Mouse (Mus musculus) limb, embryonic 14.5 days (tissue): ENCODE measurements around the gene Utp15. TPM values are rescaled to one million over a fixed set of nuclear protein-coding genes. Genes with fewer than 3 reads are reported as not detected.

ENCODE experiments used
- ATAC-seq: fragments of 200-750 bp; cut with Nextera tagmentation; 2 replicates; pipeline ENCODE4 v1.8.0; 2017; ENCODE audit warnings: low read depth, moderate number of reproducible peaks, moderate TSS enrichment; ENCODE audit not compliant: low FRiP score
- DNase-seq: peaks from one replicate; pipeline ENCODE4 v3.0.0-alpha.2; 2015; ENCODE audit warnings: low spot score
- H3K27ac ChIP-seq: fragments of 300-500 bp; sonication (generic); replicated peaks from 2 replicates; pipeline ENCODE4 v1.5.1; 2014; ENCODE audit warnings: low read depth, mild to moderate bottlenecking, low read length, moderate library complexity, mixed read lengths
- H3K27me3 ChIP-seq: fragments of 300-500 bp; sonication (generic); 2 replicates; pipeline ENCODE4 v1.6.1; 2014; ENCODE audit warnings: low read length, mixed read lengths; ENCODE audit not compliant: control insufficient read depth, insufficient read depth
- H3K36me3 ChIP-seq: fragments of 300-500 bp; sonication (generic); 2 replicates; pipeline ENCODE4 v1.6.1; 2014; ENCODE audit warnings: mild to moderate bottlenecking, low read length, moderate library complexity, mixed read lengths; ENCODE audit not compliant: control insufficient read depth, insufficient read depth
- H3K4me1 ChIP-seq: fragments of 300-500 bp; sonication (generic); 2 replicates; pipeline ENCODE4 v1.6.1; 2014; ENCODE audit warnings: antibody characterized with exemption, low read length, mixed read lengths; ENCODE audit not compliant: control insufficient read depth, insufficient read depth
- H3K4me2 ChIP-seq: fragments of 300-500 bp; sonication (generic); replicated peaks from 2 replicates; pipeline ENCODE4 v1.6.1; 2014; ENCODE audit warnings: low read depth, mild to moderate bottlenecking, low read length, moderate library complexity; ENCODE audit not compliant: severe bottlenecking
- H3K4me3 ChIP-seq: fragments of 300-500 bp; sonication (generic); replicated peaks from 2 replicates; pipeline ENCODE4 v1.5.1; 2014; ENCODE audit warnings: low read length
- H3K9ac ChIP-seq: fragments of 300-500 bp; sonication (generic); 2 replicates; pipeline ENCODE4 v1.6.1; 2014; ENCODE audit warnings: mild to moderate bottlenecking, low read depth, low read length, moderate library complexity; ENCODE audit not compliant: severe bottlenecking
- H3K9me3 ChIP-seq: fragments of 300-500 bp; sonication (generic); 2 replicates; pipeline ENCODE4 v1.6.1; 2016; ENCODE audit warnings: low read length; ENCODE audit not compliant: control insufficient read depth
- POLR2A ChIP-seq: fragments of 200-500 bp; IDR thresholded peaks from 2 replicates; pipeline ENCODE4 v1.8.0; 2012; ENCODE audit warnings: inconsistent platforms, mild to moderate bottlenecking, moderate library complexity, borderline replicate concordance; ENCODE audit not compliant: insufficient read depth, insufficient read length; ENCODE audit errors: extremely low read depth
- WGBS: fragments of 180-500 bp; shearing (Covaris S2); extraction: QIAGEN DNeasy Blood & Tissue Kit; methylation state at CpG from one replicate; pipeline ENCODE4 v1.1.7; 2014; 5-methylcytosine and 5-hydroxymethylcytosine counted together
- polyA plus RNA-seq, 2 experiments: library from polyadenylated mRNA; depleted of rRNA in 1 of 2; stranded (reverse) in 1 of 2; unstranded in 1 of 2; fragments of >200 nt; fragmentation: Nextera tagmentation in 1 of 2; extraction: Ambion mirVana in 1 of 2; gene quantifications; 2 replicates each; pipeline versions ENCODE4 v1.2.1 to v1.2.3; 2012 to 2014

The Utp15 gene
- polyA plus RNA-seq, 2 experiments: 19.2 to 25.3 TPM

DNA sequence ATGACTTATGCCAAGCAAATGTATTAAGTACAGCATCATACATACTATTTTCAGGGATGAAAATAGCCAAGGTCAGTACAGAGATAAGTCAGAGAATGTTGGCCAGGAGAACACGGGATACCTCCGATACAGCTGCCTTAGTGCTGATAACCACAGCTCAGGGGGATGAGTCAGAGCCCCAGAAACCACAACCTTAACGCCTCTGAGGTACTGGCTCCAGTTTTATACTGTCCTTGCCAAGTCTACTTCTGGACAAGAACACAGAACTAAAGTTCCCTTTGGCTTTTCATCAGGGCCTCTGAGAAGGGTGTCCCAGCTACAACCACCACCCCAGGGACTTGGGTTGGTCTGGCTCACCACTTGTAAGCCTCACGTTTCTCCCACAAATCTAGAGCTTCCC lies 12.8 kb upstream of the Utp15 start:
- WGBS: 77% methylated on average over 4 of the region's 4 CpGs
- Histone ChIP-seq H3K27me3 (no peaks in the 10 kb centered on the region), H3K36me3 (peaks cover 33% of the 10 kb centered on the region), H3K9ac (no peak overlapping the region), H3K4me2 (no peak overlapping the region), H3K9me3 (no peaks in the 10 kb centered on the region), H3K4me3 (no peak overlapping the region), H3K27ac (no peak overlapping the region), H3K4me1 (no peaks in the 10 kb centered on the region)
- no peak for TF ChIP-seq POLR2A
- DNase-seq (no peak), ATAC-seq (no peak)

- Histone ChIP-seq H3K9ac (no peak overlapping the region), H3K27me3 (no peaks in the 10 kb centered on the region), H3K36me3 (peaks cover 36% of the 10 kb centered on the region), H3K4me1 (no peaks in the 10 kb centered on the region), H3K4me2 (no peak overlapping the region), H3K9me3 (no peaks in the 10 kb centered on the region), H3K4me3 (no peak overlapping the region), H3K27ac (no peak overlapping the region)
- ATAC-seq (no peak), DNase-seq (no peak)
- WGBS: 84% methylated on average over 9 of the region's 9 CpGs
- TF ChIP-seq POLR2A: no peak
These were observed 11.2 kb upstream of the Utp15 start for GRCm38 (mm10) chr13:98274023-98274422.

DNA sequence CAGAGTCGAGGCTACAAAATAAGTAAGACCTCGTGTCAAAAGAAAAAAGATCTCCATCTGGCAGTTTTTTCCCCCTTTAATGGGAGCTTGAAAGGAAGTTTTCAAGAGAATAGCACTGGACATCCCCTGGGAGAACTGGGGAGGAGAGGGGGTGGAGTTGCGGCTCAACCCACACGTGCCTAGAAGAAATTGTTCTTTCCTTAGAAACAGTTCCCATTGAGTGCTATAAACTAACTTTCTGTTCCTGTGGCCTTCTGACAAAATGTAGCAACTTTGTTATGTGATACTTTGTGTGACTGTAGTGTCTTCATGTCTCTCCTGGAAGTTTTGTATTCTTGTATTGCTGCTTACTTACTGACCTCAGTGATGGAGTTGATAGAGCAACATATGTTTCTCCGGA lies 1.3 kb upstream of the Utp15 start:
- DNase-seq (no peak), ATAC-seq (no peak)
- peaks cover 24% of the 10 kb centered on the region for H3K36me3 ChIP-seq
- no peak for TF ChIP-seq POLR2A
- peak overlapping the region; percentile 74; the same call in 1 of the 2 replicates for H3K9ac ChIP-seq
- H3K27me3 ChIP-seq: no peaks in the 10 kb centered on the region
- no peaks in the 10 kb centered on the region for H3K9me3 ChIP-seq
- H3K27ac ChIP-seq: no peak overlapping the region
- 44% methylated on average over 5 of the region's 5 CpGs for WGBS
- peak overlapping the region; percentile 64 for H3K4me3 ChIP-seq
- peaks cover 15% of the 10 kb centered on the region for H3K4me1 ChIP-seq
- H3K4me2 ChIP-seq: peak overlapping the region; percentile 79

DNA sequence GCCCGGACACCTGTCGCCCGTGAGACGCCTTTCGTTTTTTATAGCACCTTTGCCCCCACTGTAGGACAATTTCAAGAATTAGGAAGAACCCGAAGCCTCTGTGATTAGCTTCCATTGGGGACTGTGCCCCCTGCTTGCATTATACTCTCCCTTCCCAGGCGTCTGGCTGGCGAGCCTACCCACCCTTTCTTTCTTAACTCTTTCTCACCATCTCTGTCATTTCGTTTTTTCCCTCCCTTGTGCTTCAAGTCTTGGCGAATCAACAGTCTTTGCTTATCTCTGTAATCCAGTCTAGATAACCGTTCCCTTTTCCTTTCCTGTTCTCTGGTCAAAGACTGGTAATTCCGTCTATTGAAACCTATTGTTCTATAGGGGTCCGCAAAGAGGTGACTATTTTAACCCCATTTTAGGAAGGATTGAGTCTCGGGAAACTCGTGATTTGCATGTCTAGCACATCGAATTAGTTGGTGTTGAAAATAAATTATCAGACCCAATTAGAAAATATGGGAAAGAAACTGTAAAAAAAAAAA lies 682 bp upstream of the Utp15 start:
- DNase-seq (peak; percentile 16), ATAC-seq (no peak; the same call in 1 of the 2 replicates)
- H3K4me2 ChIP-seq: peak overlapping the region; percentile 79
- peak overlapping the region; percentile 76 for H3K27ac ChIP-seq
- peak overlapping the region; percentile 74 for H3K9ac ChIP-seq
- TF ChIP-seq POLR2A: no peak
- peaks cover 15% of the 10 kb centered on the region for H3K4me1 ChIP-seq
- H3K36me3 ChIP-seq: peaks cover 24% of the 10 kb centered on the region
- H3K9me3 ChIP-seq: no peaks in the 10 kb centered on the region
- H3K4me3 ChIP-seq: peak overlapping the region; percentile 64
- no peaks in the 10 kb centered on the region for H3K27me3 ChIP-seq
- 2% methylated on average over 16 of the region's 16 CpGs for WGBS

- ATAC-seq (no peak), DNase-seq (no peak)
- Histone ChIP-seq H3K4me2 (no peak overlapping the region), H3K27me3 (no peaks in the 10 kb centered on the region), H3K9ac (no peak overlapping the region), H3K4me1 (no peaks in the 10 kb centered on the region), H3K9me3 (no peaks in the 10 kb centered on the region), H3K36me3 (peaks cover 86% of the 10 kb centered on the region), H3K4me3 (no peak overlapping the region), H3K27ac (no peak overlapping the region)
- 82% methylated on average over 9 of the region's 9 CpGs for WGBS
- no peak for TF ChIP-seq POLR2A
These were observed 7.9 kb downstream of the Utp15 start for GRCm38 (mm10) chr13:98254921-98255320.

- ATAC-seq (no peak), DNase-seq (no peak)
- Histone ChIP-seq H3K4me3 (no peak overlapping the region), H3K4me2 (no peak overlapping the region), H3K27ac (no peak overlapping the region), H3K9ac (no peak overlapping the region), H3K9me3 (no peaks in the 10 kb centered on the region), H3K4me1 (no peaks in the 10 kb centered on the region), H3K36me3 (peaks cover 68% of the 10 kb centered on the region), H3K27me3 (no peaks in the 10 kb centered on the region)
- no peak for TF ChIP-seq POLR2A
- WGBS: 72% methylated on average over 10 of the region's 10 CpGs
These were observed 13.2 kb downstream of the Utp15 start for GRCm38 (mm10) chr13:98249594-98249993.
